Mouse (Mus musculus): Measurements from ENCODE around the gene Dock11.

Dock11 gene

DNA sequence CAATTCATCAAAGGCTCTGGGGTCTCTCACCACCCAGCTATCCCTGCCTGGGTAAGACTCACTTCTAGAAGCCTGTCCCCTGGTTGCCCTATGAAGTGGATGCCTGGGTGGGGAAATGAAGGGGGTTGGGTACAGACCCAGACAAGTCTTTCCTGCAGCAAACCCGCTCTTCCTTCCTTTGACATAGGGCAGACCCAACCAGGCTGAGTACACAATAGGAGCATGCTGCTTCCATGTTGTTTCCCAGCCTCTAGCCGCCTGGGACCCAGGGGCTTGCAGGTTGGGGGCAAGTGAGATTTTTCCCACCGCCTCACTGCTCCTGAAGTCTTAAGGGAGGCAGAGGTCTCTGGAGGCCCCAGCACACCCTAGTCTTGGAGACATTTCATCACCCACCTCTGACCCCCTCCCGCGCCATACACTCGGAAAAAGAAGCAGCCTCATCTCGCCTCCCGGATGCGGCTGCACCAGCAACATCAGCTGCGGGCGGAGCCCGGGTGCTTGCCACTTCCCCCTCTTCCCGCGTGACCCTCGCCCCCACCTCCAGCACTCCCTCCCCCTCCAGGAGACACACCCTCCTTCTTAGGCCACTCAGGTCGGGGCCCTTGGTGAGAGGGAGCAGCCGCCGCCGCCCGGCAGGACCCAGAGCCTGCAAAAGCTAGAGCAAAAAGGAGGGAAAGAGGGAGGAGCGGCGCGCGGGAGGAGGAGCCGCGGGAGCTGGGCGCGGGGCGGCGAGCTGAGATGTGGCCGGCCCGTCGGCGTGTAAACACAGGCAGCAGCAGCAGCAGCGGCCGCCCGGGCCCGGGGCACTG lies at the start of gene Dock11:
Dock11 (plus strand) TSS at position 746 of the 809 bp plus-strand sequence.
- DNase-seq (ENCODE audit: low read depth), result no peak

DNA sequence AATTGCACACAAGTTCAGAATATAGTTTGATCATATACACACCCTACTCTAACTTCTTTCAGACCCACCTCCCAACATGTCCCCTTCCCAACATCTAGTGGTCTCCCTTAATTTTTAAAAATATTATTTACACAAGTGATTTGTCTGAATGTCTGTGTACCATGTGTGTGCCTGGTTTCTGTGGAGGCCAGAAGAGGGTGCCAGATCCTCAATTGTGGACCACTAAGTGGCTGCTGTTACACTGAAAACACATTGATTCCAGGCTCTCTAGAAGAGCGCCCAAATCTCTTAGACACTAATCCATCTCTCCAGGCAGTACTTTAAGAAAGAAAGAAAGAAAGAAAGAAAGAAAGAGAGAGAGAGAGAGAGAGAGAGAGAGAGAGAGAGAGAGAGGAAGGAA lies 8.9 kb upstream of the Dock11 start:
- no peak for DNase-seq (ENCODE audit: low read depth)

DNA sequence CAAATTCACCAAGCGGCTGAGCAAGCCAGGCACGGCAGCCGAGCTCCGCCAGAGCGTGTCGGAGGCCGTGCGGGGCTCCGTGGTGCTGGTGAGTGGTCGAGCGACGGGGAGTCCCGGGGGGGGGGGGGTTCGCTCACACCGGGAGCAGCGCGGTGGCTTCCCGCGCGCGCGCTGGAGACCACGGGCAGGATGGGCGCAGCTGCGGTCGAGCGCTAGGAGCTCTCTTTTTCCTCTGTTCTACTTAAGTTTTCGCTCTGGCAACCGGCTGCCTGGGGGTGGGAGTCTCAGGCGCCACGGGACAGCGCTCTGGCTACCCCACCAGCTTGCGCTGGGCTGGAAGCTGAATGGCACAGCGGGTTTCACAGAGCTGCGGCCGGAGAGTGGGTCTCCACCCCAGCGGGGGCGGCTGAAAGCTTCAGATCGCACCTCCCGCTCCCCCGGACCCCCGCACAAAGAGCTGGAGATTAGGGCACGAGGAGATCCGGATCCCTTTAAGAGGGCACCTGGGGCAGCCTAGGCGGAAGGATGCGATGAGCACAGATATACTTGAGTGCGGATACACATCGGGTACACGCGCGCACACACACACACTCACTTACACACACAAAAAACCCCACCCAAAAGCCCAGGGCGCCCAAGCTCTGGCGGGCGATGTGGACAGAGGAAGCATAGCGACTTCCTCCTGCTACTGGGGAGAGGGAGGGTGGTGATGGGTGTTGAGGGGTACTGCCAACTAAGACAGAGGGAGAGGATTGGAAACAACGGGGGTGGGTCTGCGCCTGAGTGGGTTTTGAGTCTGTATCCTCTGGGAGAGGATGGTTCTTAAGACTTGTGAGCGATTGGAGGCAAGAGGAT lies 540 bp downstream of the Dock11 start:
- DNase-seq (ENCODE audit: low read depth), result no peak

DNA sequence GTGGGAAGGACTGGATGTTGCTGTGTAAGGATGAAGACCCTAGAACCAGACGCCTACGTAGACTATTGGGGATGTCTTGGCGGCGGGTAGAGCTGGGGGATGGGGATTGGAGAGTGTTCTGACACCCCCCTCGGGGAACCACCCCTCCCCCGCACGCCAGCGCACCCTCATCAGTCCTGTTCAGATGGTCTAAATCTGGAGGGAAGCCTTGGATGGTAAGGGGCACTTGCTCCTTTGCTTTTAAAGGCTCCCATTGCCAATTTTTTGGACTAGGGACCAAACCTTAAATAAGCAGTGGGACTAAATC lies 1.1 kb downstream of the Dock11 start:
- no peak for DNase-seq (ENCODE audit: low read depth)

DNA sequence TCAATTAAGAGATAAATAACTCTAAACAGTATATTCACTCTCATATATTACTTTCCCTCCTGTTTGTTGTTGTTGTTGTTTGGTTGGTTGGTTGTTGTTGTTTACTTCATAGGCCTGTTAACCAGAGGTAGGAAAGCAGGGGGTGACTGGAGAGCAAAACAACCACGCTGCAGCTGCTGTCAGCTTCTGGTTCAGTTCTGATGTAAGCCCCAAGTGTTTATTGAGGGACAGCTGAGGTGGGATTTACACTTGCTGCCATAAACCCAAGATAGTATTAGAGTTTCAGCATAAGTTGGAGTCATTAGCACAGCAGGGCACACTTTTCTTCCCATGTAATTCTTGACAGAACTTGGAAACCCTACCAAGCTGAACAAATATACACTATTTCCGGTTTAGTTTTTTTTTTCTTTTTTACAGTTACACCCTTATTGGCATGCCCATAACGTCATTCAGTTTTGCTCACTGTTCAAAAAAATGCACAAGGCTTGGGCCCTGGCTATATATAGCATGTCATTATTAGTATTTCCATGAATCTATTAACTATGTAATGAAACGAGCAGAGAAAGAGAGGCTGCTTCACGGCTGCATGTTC lies 3.0 kb downstream of the Dock11 start:
- no peak for DNase-seq (ENCODE audit: low read depth)

DNA sequence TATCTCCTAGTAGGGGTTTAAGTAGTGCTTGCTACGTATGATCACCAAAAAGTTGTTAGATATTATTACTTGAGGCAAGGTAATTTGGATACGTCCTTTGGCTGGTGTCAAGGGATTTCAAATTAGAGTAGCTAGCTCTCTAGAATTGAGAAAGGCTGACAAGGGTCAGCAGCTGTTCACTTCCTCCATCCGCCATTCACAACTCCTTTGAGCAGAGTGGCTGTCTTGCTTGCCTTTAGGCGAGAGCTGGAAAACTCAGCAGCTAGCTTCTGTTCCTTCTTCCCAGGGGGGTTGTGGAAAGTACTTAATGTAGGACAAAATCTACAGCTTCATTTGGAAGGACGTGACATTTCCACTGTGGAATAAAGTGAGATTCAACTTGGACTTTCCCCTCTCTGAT lies 3.7 kb downstream of the Dock11 start:
- DNase-seq (ENCODE audit: low read depth), result no peak

DNA sequence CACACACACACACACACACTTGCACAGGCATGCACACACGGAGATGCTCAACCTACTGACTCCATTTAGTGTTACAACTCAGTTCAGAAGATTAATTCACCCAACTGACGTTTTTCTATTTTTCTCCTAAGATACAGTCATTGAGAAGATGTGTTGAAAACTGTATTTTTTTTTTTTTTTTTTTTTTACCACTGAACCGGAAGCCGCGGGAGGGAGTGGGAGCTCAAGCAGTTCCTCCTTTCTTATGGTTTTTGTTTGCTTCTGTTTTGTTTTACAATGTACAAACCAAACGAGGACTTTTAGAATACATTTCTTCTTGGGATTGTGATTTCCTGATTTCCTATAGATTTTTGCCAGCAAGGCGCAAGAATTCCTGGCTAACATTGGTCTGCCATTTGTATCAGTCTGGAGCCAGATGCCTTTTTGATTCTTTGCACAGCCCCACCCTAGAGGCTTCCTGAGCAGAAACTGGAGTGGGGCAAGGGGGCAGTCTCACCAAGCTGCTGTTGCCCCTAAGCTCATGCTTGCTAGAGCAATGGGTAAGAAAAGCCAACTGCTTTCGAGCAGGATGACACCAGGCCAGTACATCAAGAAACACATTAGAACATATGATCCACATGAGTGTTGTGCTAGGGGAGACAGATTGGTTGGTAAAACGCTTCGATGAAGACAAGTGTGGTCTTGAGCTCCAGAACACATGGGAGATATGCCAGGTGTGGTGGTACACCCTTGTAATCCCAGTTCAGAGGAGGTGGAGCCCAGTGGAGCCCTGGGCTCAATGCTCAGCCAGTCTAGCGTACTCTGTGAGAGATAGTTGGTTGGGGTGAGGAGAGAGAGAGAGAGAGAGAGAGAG lies 9.2 kb downstream of the Dock11 start:
- DNase-seq (ENCODE audit: low read depth), result no peak

DNA sequence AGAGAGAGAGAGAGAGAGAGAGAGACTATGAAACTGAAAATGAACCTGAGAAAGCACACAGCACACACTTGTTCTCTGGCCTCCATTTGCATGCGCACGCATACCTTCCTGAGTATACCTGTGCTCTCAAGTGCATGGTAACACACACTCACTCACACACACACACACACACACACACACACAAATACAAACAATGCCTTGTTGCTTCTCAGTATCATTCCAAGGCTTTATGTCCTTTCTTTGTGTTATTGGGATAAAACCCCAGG lies 9.8 kb downstream of the Dock11 start:
- DNase-seq (ENCODE audit: low read depth), result no peak

DNA sequence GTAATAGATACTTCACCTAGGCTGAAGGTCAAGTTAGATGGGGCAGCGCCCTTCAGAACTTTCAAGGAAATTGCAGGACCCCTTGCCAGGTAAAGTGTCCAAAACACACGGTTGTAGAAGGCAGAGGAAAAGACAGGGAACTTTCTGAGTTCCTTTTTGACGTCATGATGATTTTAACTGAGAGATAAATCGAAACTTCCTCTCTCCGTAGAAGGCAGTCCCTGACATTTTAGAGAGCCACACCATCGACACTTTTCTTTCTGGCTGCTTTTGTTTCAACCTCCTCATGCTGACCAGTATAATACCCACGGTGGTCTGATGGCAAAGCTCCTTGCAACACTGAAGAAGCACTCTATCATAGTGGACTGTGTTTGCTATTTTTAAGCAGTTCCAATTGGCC lies 15.7 kb downstream of the Dock11 start:
- no peak for DNase-seq (ENCODE audit: low read depth)

DNA sequence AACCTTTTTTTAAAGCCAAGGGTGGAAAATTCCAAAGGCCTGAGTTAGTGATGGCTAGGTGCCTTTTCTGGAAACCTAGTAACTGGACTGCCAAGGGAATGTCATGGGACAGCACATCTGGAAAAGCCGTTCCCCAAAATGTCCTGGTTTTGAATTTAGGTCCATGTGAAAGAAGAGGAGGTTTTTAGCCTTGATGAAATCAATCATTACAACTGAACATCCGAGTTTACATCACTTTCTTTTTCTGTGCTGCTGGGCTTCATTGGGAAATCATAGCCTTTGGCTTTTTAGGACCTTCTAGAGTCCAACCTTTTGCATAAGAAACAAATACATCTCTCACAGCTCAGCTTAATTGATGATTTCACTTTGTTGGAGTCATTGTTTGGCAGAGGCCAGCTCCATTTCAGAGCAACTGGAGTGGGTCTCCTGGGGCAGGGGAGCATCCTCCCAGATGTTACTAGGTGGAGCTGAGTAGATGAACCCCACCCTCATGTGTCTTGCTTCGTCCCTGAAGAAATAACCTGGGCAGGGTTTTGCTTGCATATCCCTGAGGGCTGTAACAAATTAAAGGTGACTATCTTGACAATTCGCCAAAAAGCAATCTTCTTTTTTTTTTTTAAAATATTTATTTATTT lies 18.2 kb downstream of the Dock11 start:
- DNase-seq (ENCODE audit: low read depth), result no peak

DNA sequence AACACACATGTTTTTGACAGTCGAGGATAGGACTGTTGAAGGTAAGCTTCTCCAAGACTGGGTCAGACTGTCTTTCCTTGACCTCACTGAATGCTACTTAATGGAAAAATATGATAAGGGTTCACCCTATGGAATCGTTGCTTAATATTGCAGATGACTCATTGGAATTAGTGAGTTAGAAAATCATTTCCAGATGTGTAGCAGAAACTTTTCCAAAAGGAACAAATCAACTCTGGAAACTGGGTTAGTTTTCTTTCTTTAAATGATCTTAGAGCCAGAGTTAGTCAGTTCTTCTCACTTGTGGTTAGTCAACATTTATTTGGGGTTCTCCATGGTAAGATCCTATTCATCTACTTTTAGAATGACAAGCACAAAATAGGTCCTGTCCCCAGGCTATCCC lies 30.9 kb downstream of the Dock11 start:
- no peak for DNase-seq (ENCODE audit: low read depth)

DNA sequence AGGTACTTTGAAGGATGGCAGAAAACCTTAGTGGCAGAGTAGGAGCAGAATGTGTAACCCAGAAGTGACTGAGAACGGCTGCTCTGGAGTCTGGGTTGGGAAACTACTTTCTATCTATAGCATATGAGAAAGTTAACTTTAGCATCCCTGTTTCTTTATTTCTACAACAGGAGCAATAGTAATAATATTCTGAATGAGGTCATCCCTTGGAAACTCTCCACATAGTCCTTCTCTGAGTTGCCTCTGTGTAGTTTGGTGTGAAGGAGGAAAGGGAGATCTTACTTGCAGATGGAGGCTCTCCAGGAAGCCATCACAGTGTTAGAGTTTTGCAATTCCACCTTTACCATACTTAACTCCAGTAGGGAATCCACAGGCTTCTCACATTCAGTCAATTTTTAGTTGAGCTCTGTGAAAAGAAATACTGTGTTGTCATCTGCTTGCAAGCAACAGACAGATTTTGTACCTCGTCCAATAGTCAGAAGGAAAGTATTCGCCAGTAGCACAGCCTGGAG lies 31.5 kb downstream of the Dock11 start:
- DNase-seq (ENCODE audit: low read depth), result no peak

DNA sequence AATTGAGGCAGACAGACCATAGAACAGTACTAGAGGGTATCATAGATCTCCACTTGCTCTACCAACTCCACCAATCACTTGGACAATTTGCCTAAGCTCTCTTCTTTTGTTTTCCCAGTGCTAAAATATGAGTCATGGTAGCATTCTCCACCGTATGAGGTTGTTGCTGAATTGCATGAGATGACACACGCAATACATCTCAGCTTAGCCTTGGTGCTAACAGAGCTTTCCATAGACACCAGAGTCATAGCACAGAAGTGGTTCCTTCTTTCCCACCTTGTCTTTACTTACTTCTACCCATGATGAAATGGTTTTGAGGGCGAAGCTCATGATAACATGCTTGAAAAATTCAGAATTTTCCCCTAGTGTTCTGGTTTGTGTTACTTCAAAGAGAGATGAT lies 33.3 kb downstream of the Dock11 start:
- DNase-seq (ENCODE audit: low read depth), result no peak

DNA sequence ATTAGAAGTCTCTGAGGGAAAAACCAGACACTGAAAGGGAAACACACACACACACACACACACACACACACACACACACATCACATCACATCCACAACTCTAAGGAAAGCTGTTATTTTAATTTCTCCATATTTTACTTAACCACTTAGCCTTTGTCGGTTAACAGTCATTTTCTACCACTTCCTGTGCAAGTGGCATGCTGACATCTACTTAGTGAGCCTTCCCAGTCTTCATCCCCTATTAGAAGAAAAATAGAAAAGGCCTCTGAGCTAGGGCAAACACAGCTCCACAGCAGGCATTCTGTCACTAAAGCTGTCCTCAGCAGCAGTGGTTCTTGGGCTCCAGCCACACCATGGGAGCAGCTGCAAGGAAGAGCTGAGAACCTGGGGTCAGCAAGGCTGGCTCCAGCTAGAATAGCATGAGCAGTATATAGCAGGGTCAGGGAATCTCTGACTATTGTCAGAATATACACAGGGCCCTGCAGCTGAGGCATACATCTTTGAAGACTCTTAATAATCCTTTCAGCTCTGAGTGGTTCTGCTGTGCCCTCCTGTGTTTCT lies 36.2 kb downstream of the Dock11 start:
- DNase-seq (ENCODE audit: low read depth), result no peak

DNA sequence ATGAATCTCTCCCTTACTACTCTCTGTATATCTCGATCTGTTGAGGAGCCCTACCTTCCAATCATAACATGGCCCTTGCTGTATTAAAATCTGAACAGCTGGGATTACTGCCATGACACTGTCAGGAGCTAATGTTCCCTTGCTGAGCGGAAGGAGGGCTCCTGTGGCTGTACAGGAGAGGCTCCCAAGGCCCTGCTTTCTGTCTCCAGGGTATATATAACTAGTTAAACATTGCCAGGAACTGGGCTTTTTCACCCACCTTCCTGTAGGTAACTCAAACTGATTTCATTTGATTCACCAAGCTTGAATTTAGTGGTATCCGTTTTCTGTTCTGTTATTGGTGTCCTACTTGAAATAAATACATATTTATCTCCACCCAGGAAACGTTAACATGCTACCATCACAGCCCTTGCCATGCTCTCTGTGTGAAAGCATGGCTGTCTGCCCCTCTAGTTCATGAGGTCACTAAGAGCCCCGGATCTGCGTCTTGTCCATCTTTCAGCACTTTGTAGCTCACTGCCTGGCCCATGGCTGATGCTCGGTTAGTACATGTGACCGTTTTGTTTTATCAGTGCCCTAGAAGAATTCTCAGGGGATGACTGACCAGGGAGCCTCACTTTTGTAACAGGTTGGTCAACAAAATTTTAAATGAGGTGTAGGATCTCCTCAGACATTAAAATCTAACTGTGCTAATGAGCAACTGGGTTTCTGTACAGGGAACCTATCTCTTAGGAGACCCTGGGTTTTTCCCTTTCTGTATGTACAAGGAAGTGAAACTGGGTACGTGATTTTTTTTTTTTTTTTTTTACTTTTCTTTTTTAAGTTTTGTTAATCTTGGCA lies 41.7 kb downstream of the Dock11 start:
- no peak for DNase-seq (ENCODE audit: low read depth)

DNA sequence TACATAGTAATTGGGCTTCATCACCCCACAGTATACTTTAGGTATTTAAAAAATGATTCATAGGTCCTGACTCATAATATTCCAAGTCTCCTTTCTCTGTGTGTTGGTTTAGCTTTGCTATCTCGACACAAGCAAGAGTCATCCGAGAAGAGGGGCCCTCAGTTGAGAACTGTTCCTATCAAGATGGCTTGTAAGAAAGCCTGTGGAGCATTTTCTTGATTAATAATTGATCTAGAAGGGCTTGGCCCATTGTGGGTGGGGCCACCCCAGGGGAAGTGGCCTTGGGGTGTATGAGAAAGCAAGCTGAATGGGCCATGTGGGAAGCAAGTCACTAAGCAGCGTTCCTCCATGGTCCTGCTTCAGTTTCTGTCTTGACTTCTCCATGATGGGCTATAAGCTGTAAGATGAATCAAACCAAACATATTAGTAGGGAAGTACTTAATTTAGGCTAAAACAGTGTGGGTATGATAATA lies 42.3 kb downstream of the Dock11 start:
- no peak for DNase-seq (ENCODE audit: low read depth)

DNA sequence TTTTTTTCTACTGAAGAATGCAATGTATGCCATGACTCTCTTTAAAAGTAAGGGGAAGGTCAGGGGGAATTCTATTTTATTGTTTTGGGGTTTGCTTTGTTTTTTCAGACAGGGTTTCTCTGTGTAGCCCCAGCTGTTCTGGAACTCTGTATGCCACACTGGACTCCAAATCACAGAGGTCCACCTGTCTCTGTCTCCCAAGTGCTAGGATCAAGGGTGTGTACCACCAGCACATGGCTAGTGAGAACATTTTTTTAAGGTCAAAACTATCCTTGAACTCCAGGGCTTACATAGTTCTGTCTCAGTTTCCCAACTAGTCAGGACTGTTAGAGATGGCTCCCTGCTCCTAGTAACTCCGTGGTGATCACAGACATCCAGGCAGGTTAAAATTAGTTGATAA lies 43.3 kb downstream of the Dock11 start:
- DNase-seq (ENCODE audit: low read depth), result no peak

DNA sequence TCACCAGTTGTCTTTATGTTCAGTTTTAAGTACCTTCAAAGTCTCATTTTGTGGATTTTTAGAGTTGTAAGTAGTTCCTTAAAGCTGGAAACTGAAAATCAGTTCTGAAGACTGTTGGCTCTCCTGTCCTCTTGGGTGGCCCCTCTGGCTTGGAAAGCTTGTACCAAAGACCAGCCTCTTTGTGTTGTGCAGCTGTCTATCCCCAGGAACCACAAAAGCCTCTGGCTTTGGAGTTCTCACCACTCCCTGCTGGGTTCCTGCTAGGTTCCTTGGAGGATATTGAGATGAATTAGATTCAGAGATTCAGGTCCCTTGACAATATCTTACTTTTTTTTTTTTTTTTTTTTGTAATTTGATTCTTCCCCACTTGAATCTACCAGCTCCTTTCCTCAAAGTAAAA lies 44.3 kb downstream of the Dock11 start:
- no peak for DNase-seq (ENCODE audit: low read depth)

DNA sequence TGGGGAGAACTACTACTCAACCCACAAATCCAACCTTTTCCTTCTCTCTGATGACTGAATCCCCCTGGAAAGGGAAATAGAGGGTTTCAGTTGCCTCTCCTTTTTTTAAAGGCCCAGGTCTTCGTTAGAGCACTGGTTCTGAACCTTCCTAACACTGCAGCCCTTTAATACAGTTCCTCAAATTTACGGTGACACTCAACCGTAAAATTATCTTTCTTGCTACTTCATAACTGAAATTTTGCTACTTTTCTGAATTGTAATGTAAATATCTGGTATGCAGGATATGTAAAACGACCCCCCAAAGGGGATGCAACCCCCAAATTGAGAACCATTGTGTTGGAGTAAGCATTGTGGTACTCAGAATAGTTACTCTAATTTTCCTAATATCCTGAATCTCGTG lies 49.5 kb downstream of the Dock11 start:
- no peak for DNase-seq (ENCODE audit: low read depth)

DNA sequence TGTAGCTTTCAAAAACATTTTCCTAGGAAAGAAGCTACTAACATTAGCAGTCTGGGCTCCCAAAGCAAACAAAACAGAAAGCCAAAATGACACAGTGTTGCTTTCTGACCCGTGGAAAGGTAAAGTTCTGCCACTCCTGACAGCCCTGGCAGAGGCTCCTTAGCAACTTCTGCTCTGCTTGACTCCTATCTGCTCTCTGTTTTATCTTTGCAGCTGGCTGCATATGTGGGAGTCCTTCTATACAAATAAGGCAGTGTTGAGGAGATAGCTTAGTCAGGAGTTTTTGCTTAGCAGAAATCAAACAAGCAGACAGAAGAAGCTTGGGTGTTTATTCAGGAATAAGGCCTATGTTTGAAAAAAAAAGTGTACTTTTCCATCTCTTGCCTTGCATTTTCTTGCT lies 57.8 kb downstream of the Dock11 start:
- DNase-seq (ENCODE audit: low read depth), result no peak
